Mouse (Mus musculus) forebrain, embryonic 16.5 days (tissue): ENCODE measurements around the gene Lbhd1. TPM values are rescaled to one million over a fixed set of nuclear protein-coding genes. Genes with fewer than 3 reads are reported as not detected.

Source experiments
- ATAC-seq: fragments of 200-750 bp; cut with Nextera tagmentation; 2 replicates; pipeline ENCODE4 v1.8.0; 2017; ENCODE audit warnings: mild to moderate bottlenecking, moderate library complexity
- H3K27ac ChIP-seq: fragments of 300-500 bp; sonication (generic); 2 replicates; pipeline ENCODE4 v1.5.1; 2014; ENCODE audit warnings: low read length, control low read depth
- H3K27me3 ChIP-seq: fragments of 300-500 bp; sonication (generic); replicated peaks from 2 replicates; pipeline ENCODE4 v1.6.1; 2014; ENCODE audit warnings: low read length; ENCODE audit not compliant: control insufficient read depth, insufficient read depth
- H3K36me3 ChIP-seq: fragments of 300-500 bp; sonication (generic); 2 replicates; pipeline ENCODE4 v1.6.1; 2014; ENCODE audit not compliant: control insufficient read depth, insufficient read depth
- H3K4me1 ChIP-seq: fragments of 300-500 bp; sonication (generic); replicated peaks from 2 replicates; pipeline ENCODE4 v1.6.1; 2014; ENCODE audit warnings: low read length; ENCODE audit not compliant: control insufficient read depth, insufficient read depth
- H3K4me2 ChIP-seq: fragments of 300-500 bp; sonication (generic); 2 replicates; pipeline ENCODE4 v1.6.1; 2014; ENCODE audit warnings: mild to moderate bottlenecking, low read length, control low read depth
- H3K4me3 ChIP-seq: fragments of 300-500 bp; sonication (generic); replicated peaks from 2 replicates; pipeline ENCODE4 v1.5.1; 2014; ENCODE audit warnings: mild to moderate bottlenecking, low read length, control low read depth
- H3K9ac ChIP-seq: fragments of 300-500 bp; sonication (generic); replicated peaks from 2 replicates; pipeline ENCODE4 v1.6.1; 2014; ENCODE audit warnings: low read depth, low read length, control low read depth
- H3K9me3 ChIP-seq: fragments of 300-500 bp; sonication (generic); 2 replicates; pipeline ENCODE4 v1.6.1; 2016; ENCODE audit warnings: low read length; ENCODE audit not compliant: control insufficient read depth
- WGBS: fragments of 180-500 bp; shearing (Covaris S2); extraction: QIAGEN DNeasy Blood & Tissue Kit; methylation state at CpG from one replicate; pipeline ENCODE4 v1.1.7; 2014; 5-methylcytosine and 5-hydroxymethylcytosine counted together
- polyA plus RNA-seq: library from polyadenylated mRNA; unstranded; fragments of >200 nt; fragmentation: Nextera tagmentation; extraction: Ambion mirVana; gene quantifications from 2 replicates; pipeline ENCODE4 v1.2.1, GENCODE M21; 2015

The Lbhd1 gene
- polyA plus RNA-seq, 1 experiment from 2014 or later, result 51.9 TPM

- H3K9me3 ChIP-seq, result no peaks in the 10 kb centered on the region
- H3K27ac ChIP-seq, result peak overlapping the region; percentile 76
- H3K4me3 ChIP-seq, result peak overlapping the region; percentile 98
- no peak for ATAC-seq
- 11% methylated on average over 13 of the region's 13 CpGs for WGBS
- peak overlapping the region; percentile 96 for H3K9ac ChIP-seq
- no peaks in the 10 kb centered on the region for H3K27me3 ChIP-seq
- peak overlapping the region; percentile 97 for H3K4me2 ChIP-seq
- H3K4me1 ChIP-seq, result peaks cover 27% of the 10 kb centered on the region
- peaks cover 8% of the 10 kb centered on the region for H3K36me3 ChIP-seq
These were observed 15.0 kb downstream of the Lbhd1 start for GRCm38 (mm10) chr19:8898576-8898975.

GRCm38 (mm10) chr19:8899079-8899478 lies 15.5 kb downstream of the Lbhd1 start:
- H3K27ac ChIP-seq, result no peak overlapping the region
- peak overlapping the region; percentile 98 for H3K4me3 ChIP-seq
- ATAC-seq, result no peak
- H3K9me3 ChIP-seq, result no peaks in the 10 kb centered on the region
- no peaks in the 10 kb centered on the region for H3K27me3 ChIP-seq
- H3K9ac ChIP-seq, result peak overlapping the region; percentile 96; the same call in 1 of the 2 replicates
- H3K4me2 ChIP-seq, result peak overlapping the region; percentile 97
- peaks cover 23% of the 10 kb centered on the region for H3K4me1 ChIP-seq
- 54% methylated on average over 3 of the region's 3 CpGs for WGBS
- H3K36me3 ChIP-seq, result peaks cover 11% of the 10 kb centered on the region

- Histone ChIP-seq H3K27ac (no peak overlapping the region), H3K27me3 (no peaks in the 10 kb centered on the region), H3K9ac (no peak overlapping the region), H3K4me1 (peaks cover 12% of the 10 kb centered on the region), H3K4me3 (no peak overlapping the region), H3K36me3 (peaks cover 45% of the 10 kb centered on the region), H3K9me3 (no peaks in the 10 kb centered on the region), H3K4me2 (no peak overlapping the region)
- WGBS, result 95% methylated on average over 5 of the region's 5 CpGs
- no peak for ATAC-seq
These were observed 19.9 kb downstream of the Lbhd1 start for GRCm38 (mm10) chr19:8903412-8903811.

GRCm38 (mm10) chr19:8908531-8908930 lies 25.0 kb downstream of the Lbhd1 start:
- Histone ChIP-seq H3K4me1 (no peaks in the 10 kb centered on the region), H3K27ac (no peak overlapping the region), H3K36me3 (peaks cover 78% of the 10 kb centered on the region), H3K9ac (no peak overlapping the region), H3K4me2 (no peak overlapping the region), H3K27me3 (no peaks in the 10 kb centered on the region), H3K4me3 (no peak overlapping the region), H3K9me3 (no peaks in the 10 kb centered on the region)
- WGBS, result 86% methylated on average over 6 of the region's 6 CpGs
- ATAC-seq, result no peak

GRCm38 (mm10) chr19:8911810-8912209 lies 28.3 kb downstream of the Lbhd1 start:
- H3K9ac ChIP-seq, result no peak overlapping the region
- no peaks in the 10 kb centered on the region for H3K9me3 ChIP-seq
- no peak overlapping the region for H3K4me2 ChIP-seq
- ATAC-seq, result no peak
- H3K27ac ChIP-seq, result no peak overlapping the region
- H3K27me3 ChIP-seq, result no peaks in the 10 kb centered on the region
- no peaks in the 10 kb centered on the region for H3K4me1 ChIP-seq
- no peak overlapping the region for H3K4me3 ChIP-seq
- 96% methylated on average over 5 of the region's 5 CpGs for WGBS
- peaks cover 84% of the 10 kb centered on the region for H3K36me3 ChIP-seq

- WGBS, result 98% methylated on average over 3 of the region's 3 CpGs
- no peak for ATAC-seq
- no peak overlapping the region for H3K4me3 ChIP-seq
- no peak overlapping the region for H3K4me2 ChIP-seq
- H3K36me3 ChIP-seq, result peaks cover 65% of the 10 kb centered on the region
- H3K9me3 ChIP-seq, result no peaks in the 10 kb centered on the region
- H3K27ac ChIP-seq, result no peak overlapping the region
- H3K27me3 ChIP-seq, result no peaks in the 10 kb centered on the region
- no peaks in the 10 kb centered on the region for H3K4me1 ChIP-seq
- H3K9ac ChIP-seq, result no peak overlapping the region
These were observed 30.7 kb downstream of the Lbhd1 start for GRCm38 (mm10) chr19:8914212-8914611.

GRCm38 (mm10) chr19:8919000-8919399 lies 35.5 kb downstream of the Lbhd1 start:
- Histone ChIP-seq H3K4me1 (peaks cover 17% of the 10 kb centered on the region), H3K9ac (no peak overlapping the region), H3K27ac (no peak overlapping the region), H3K4me3 (no peak overlapping the region), H3K4me2 (no peak overlapping the region), H3K9me3 (no peaks in the 10 kb centered on the region), H3K36me3 (peaks cover 27% of the 10 kb centered on the region), H3K27me3 (no peaks in the 10 kb centered on the region)
- WGBS, result 87% methylated on average over 3 of the region's 3 CpGs
- no peak for ATAC-seq

- H3K4me2 ChIP-seq, result peak overlapping the region; percentile 92
- WGBS, result 70% methylated on average over 6 of the region's 6 CpGs
- H3K9ac ChIP-seq, result no peak overlapping the region; the same call in 1 of the 2 replicates
- ATAC-seq, result no peak
- H3K27me3 ChIP-seq, result no peaks in the 10 kb centered on the region
- no peaks in the 10 kb centered on the region for H3K9me3 ChIP-seq
- peak overlapping the region; percentile 91 for H3K4me3 ChIP-seq
- H3K27ac ChIP-seq, result peak overlapping the region; percentile 63
- peaks cover 22% of the 10 kb centered on the region for H3K36me3 ChIP-seq
- peaks cover 17% of the 10 kb centered on the region for H3K4me1 ChIP-seq
These were observed 36.1 kb downstream of the Lbhd1 start for GRCm38 (mm10) chr19:8919684-8920072.

GRCm38 (mm10) chr19:8920073-8920736 lies 36.7 kb downstream of the Lbhd1 start, which contains the start of gene B3gat3:
Gene B3gat3, plus strand, starts transcription at chr19:8920374.
- no peaks in the 10 kb centered on the region for H3K27me3 ChIP-seq
- H3K9me3 ChIP-seq, result no peaks in the 10 kb centered on the region
- H3K27ac ChIP-seq, result peak within 1 kb of the TSS; percentile 63
- peak within 1 kb of the TSS; percentile 91 for H3K9ac ChIP-seq
- H3K4me1 ChIP-seq, result peaks cover 17% of the 10 kb centered on the region
- peak within 1 kb of the TSS; percentile 92 for H3K4me2 ChIP-seq
- peak within 1 kb of the TSS; percentile 91 for H3K4me3 ChIP-seq
- H3K36me3 ChIP-seq, result peaks cover 18% of the 10 kb centered on the region
- 2% methylated on average over 48 of the region's 50 CpGs for WGBS
- ATAC-seq, result peak; percentile 97
